Mouse (Mus musculus) hindbrain, embryonic 12.5 days (tissue): ENCODE results near the gene Trpm3. TPM values are rescaled to one million over a fixed set of nuclear protein-coding genes. Genes with fewer than 3 reads are reported as not detected.
A peak's percentile ranks its signal among the peaks of the same experiment; 100 is the strongest.

Experiments
- ATAC-seq: fragments of 200-750 bp; cut with Nextera tagmentation; 2 replicates; pipeline ENCODE4 v1.8.0; 2017; ENCODE audit warnings: moderate TSS enrichment; ENCODE audit not compliant: low FRiP score
- H3K27ac ChIP-seq: fragments of 300-500 bp; sonication (generic); 2 replicates; pipeline ENCODE4 v1.5.1; 2016; ENCODE audit warnings: mild to moderate bottlenecking
- H3K27me3 ChIP-seq: fragments of 300-500 bp; sonication (generic); 2 replicates; pipeline ENCODE4 v1.6.1; 2016; ENCODE audit warnings: mild to moderate bottlenecking
- H3K36me3 ChIP-seq: fragments of 300-500 bp; sonication (generic); 2 replicates; pipeline ENCODE4 v1.6.1; 2016; ENCODE audit warnings: mild to moderate bottlenecking
- H3K4me1 ChIP-seq: fragments of 300-500 bp; sonication (generic); 2 replicates; pipeline ENCODE4 v1.6.1; 2016
- H3K4me2 ChIP-seq: fragments of 300-500 bp; sonication (generic); replicated peaks from 2 replicates; pipeline ENCODE4 v1.6.1; 2016; ENCODE audit warnings: mild to moderate bottlenecking
- H3K4me3 ChIP-seq: fragments of 300-500 bp; sonication (generic); 2 replicates; pipeline ENCODE4 v1.5.1; 2016; ENCODE audit warnings: mild to moderate bottlenecking
- H3K9ac ChIP-seq: fragments of 300-500 bp; sonication (generic); 2 replicates; pipeline ENCODE4 v1.6.1; 2016; ENCODE audit warnings: mild to moderate bottlenecking, moderate library complexity
- H3K9me3 ChIP-seq: fragments of 300-500 bp; sonication (generic); replicated peaks from 2 replicates; pipeline ENCODE4 v1.6.1; 2016; ENCODE audit warnings: mild to moderate bottlenecking
- WGBS: fragments of 180-500 bp; shearing (Covaris S2); methylation state at CpG from one replicate; pipeline ENCODE4 v1.1.7; 2016; 5-methylcytosine and 5-hydroxymethylcytosine counted together
- polyA plus RNA-seq: library from polyadenylated mRNA; unstranded; fragments of >200 nt; fragmentation: Nextera tagmentation; extraction: Ambion mirVana; gene quantifications from 2 replicates; pipeline ENCODE4 v1.2.1, GENCODE M21; 2016

The Trpm3 gene
- polyA plus RNA-seq, 1 experiment from 2014 or later = 23.8 TPM

GRCm38 (mm10) chr19:22901892-22902291 lies 763.0 kb downstream of the Trpm3 start:
- no peak overlapping the region for H3K27ac ChIP-seq
- no peaks in the 10 kb centered on the region for H3K9me3 ChIP-seq
- no peaks in the 10 kb centered on the region for H3K4me1 ChIP-seq
- H3K9ac ChIP-seq = no peak overlapping the region
- H3K4me3 ChIP-seq = no peak overlapping the region
- 93% methylated on average over 7 of the region's 7 CpGs for WGBS
- no peaks in the 10 kb centered on the region for H3K36me3 ChIP-seq
- H3K27me3 ChIP-seq = no peaks in the 10 kb centered on the region
- ATAC-seq = no peak
- H3K4me2 ChIP-seq = no peak overlapping the region

- no peaks in the 10 kb centered on the region for H3K9me3 ChIP-seq
- 94% methylated on average over 6 of the region's 6 CpGs for WGBS
- no peak for ATAC-seq
These were observed 763.5 kb downstream of the Trpm3 start for GRCm38 (mm10) chr19:22902386-22902785.

GRCm38 (mm10) chr19:22905066-22905482 lies 766.2 kb downstream of the Trpm3 start:
- 81% methylated on average over 11 of the region's 11 CpGs for WGBS
- no peak overlapping the region for H3K27ac ChIP-seq

More at GRCm38 (mm10) chr19:22902386-22902785, 763.5 kb downstream of the Trpm3 start:
- Histone ChIP-seq H3K4me2 (no peak overlapping the region), H3K27me3 (no peaks in the 10 kb centered on the region), H3K9ac (no peak overlapping the region), H3K4me1 (no peaks in the 10 kb centered on the region), H3K27ac (no peak overlapping the region), H3K36me3 (no peaks in the 10 kb centered on the region), H3K4me3 (no peak overlapping the region)

GRCm38 (mm10) chr19:22910686-22911085 lies 771.8 kb downstream of the Trpm3 start:
- no peaks in the 10 kb centered on the region for H3K36me3 ChIP-seq
- H3K4me1 ChIP-seq = no peaks in the 10 kb centered on the region
- H3K9ac ChIP-seq = no peak overlapping the region
- no peak overlapping the region for H3K27ac ChIP-seq
- H3K27me3 ChIP-seq = no peaks in the 10 kb centered on the region
- H3K4me2 ChIP-seq = no peak overlapping the region
- no peak overlapping the region for H3K4me3 ChIP-seq
- no peak for ATAC-seq
- 82% methylated on average over 6 of the region's 6 CpGs for WGBS
- no peaks in the 10 kb centered on the region for H3K9me3 ChIP-seq

More at GRCm38 (mm10) chr19:22905066-22905482, 766.2 kb downstream of the Trpm3 start:
- Histone ChIP-seq H3K4me3 (no peak overlapping the region), H3K27me3 (no peaks in the 10 kb centered on the region), H3K9me3 (no peaks in the 10 kb centered on the region), H3K4me2 (no peak overlapping the region), H3K9ac (no peak overlapping the region), H3K4me1 (no peaks in the 10 kb centered on the region), H3K36me3 (no peaks in the 10 kb centered on the region)
- ATAC-seq = no peak

GRCm38 (mm10) chr19:22912971-22913370 lies 774.1 kb downstream of the Trpm3 start:
- Histone ChIP-seq H3K9ac (no peak overlapping the region), H3K27me3 (no peaks in the 10 kb centered on the region), H3K27ac (no peak overlapping the region), H3K9me3 (no peaks in the 10 kb centered on the region), H3K36me3 (no peaks in the 10 kb centered on the region), H3K4me1 (0 out of 2 replicates have a peak, but pooled peaks cover 10% of the 10 kb centered on the region), H3K4me3 (no peak overlapping the region), H3K4me2 (no peak overlapping the region)
- no peak for ATAC-seq
- 88% methylated on average over 4 of the region's 4 CpGs for WGBS

- H3K9ac ChIP-seq = no peak overlapping the region
- H3K36me3 ChIP-seq = no peaks in the 10 kb centered on the region
- peak; percentile 60 for ATAC-seq
These were observed 777.2 kb downstream of the Trpm3 start for GRCm38 (mm10) chr19:22915868-22916642.

GRCm38 (mm10) chr19:22916643-22917344 lies 777.9 kb downstream of the Trpm3 start:
- peak; percentile 63 for ATAC-seq
- Histone ChIP-seq H3K27ac (no peak overlapping the region), H3K4me1 (0 out of 2 replicates have a peak, but pooled peaks cover 10% of the 10 kb centered on the region), H3K27me3 (no peaks in the 10 kb centered on the region), H3K9me3 (no peaks in the 10 kb centered on the region), H3K36me3 (no peaks in the 10 kb centered on the region), H3K4me3 (no peak overlapping the region), H3K9ac (no peak overlapping the region), H3K4me2 (peak overlapping the region; percentile 1; the same call in 1 of the 2 replicates)
- 59% methylated on average over 18 of the region's 18 CpGs for WGBS

More at GRCm38 (mm10) chr19:22915868-22916642, 777.2 kb downstream of the Trpm3 start:
- no peaks in the 10 kb centered on the region for H3K9me3 ChIP-seq
- H3K4me2 ChIP-seq = peak overlapping the region; percentile 47
- peak overlapping the region; percentile 16 for H3K4me3 ChIP-seq
- 22% methylated on average over 16 of the region's 16 CpGs for WGBS
- no peak overlapping the region for H3K27ac ChIP-seq
- 0 out of 2 replicates have a peak, but pooled peaks cover 10% of the 10 kb centered on the region for H3K4me1 ChIP-seq
- no peaks in the 10 kb centered on the region for H3K27me3 ChIP-seq

GRCm38 (mm10) chr19:22917345-22917735 lies 778.5 kb downstream of the Trpm3 start:
- H3K4me2 ChIP-seq = no peak overlapping the region
- H3K36me3 ChIP-seq = no peaks in the 10 kb centered on the region
- ATAC-seq = no peak
- H3K27me3 ChIP-seq = no peaks in the 10 kb centered on the region
- no peaks in the 10 kb centered on the region for H3K9me3 ChIP-seq
- WGBS = 77% methylated on average over 3 of the region's 3 CpGs
- H3K4me3 ChIP-seq = no peak overlapping the region
- 0 out of 2 replicates have a peak, but pooled peaks cover 10% of the 10 kb centered on the region for H3K4me1 ChIP-seq
- no peak overlapping the region for H3K9ac ChIP-seq
- no peak overlapping the region for H3K27ac ChIP-seq

GRCm38 (mm10) chr19:22920949-22921348 lies 782.1 kb downstream of the Trpm3 start:
- Histone ChIP-seq H3K4me3 (no peak overlapping the region), H3K27me3 (no peaks in the 10 kb centered on the region), H3K4me2 (no peak overlapping the region), H3K9ac (no peak overlapping the region), H3K9me3 (no peaks in the 10 kb centered on the region), H3K4me1 (0 out of 2 replicates have a peak, but pooled peaks cover 8% of the 10 kb centered on the region), H3K36me3 (no peaks in the 10 kb centered on the region), H3K27ac (no peak overlapping the region)
- WGBS = 69% methylated on average over 5 of the region's 5 CpGs
- ATAC-seq = no peak

GRCm38 (mm10) chr19:22922871-22923670 lies 784.2 kb downstream of the Trpm3 start:
- H3K9ac ChIP-seq = no peak overlapping the region
- H3K27me3 ChIP-seq = no peaks in the 10 kb centered on the region
- WGBS = 92% methylated on average over 18 of the region's 18 CpGs
- H3K9me3 ChIP-seq = no peaks in the 10 kb centered on the region
- H3K36me3 ChIP-seq = no peaks in the 10 kb centered on the region
- no peak overlapping the region for H3K4me2 ChIP-seq
- ATAC-seq = no peak
- no peaks in the 10 kb centered on the region for H3K4me1 ChIP-seq
- H3K27ac ChIP-seq = no peak overlapping the region
- H3K4me3 ChIP-seq = no peak overlapping the region

- 91% methylated on average over 3 of the region's 3 CpGs for WGBS
- H3K27me3 ChIP-seq = no peaks in the 10 kb centered on the region
- no peak overlapping the region for H3K27ac ChIP-seq
These were observed 786.4 kb downstream of the Trpm3 start for GRCm38 (mm10) chr19:22925284-22925683.

GRCm38 (mm10) chr19:22926753-22927152 lies 787.9 kb downstream of the Trpm3 start:
- Histone ChIP-seq H3K4me3 (no peak overlapping the region), H3K27ac (no peak overlapping the region), H3K9ac (no peak overlapping the region), H3K36me3 (no peaks in the 10 kb centered on the region), H3K9me3 (no peaks in the 10 kb centered on the region), H3K27me3 (no peaks in the 10 kb centered on the region), H3K4me1 (no peaks in the 10 kb centered on the region), H3K4me2 (no peak overlapping the region)
- ATAC-seq = no peak
- 76% methylated on average over 9 of the region's 9 CpGs for WGBS

More at GRCm38 (mm10) chr19:22925284-22925683, 786.4 kb downstream of the Trpm3 start:
- Histone ChIP-seq H3K4me1 (no peaks in the 10 kb centered on the region), H3K4me2 (no peak overlapping the region), H3K9ac (no peak overlapping the region), H3K9me3 (no peaks in the 10 kb centered on the region), H3K36me3 (no peaks in the 10 kb centered on the region), H3K4me3 (no peak overlapping the region)
- no peak for ATAC-seq
